Mouse (Mus musculus) hindbrain, postnatal 0 days (tissue): Measurements from ENCODE around the gene Doc2g. TPM values are rescaled to one million over a fixed set of nuclear protein-coding genes. Genes with fewer than 3 reads are reported as not detected.
"Not testable (repeated sequence)": the region's sequence is repeated elsewhere in the genome, so short reads cannot be mapped to it uniquely, and the experiment has no call there.

Source experiments
- ATAC-seq: fragments of 200-750 bp; cut with Nextera tagmentation; 2 replicates; pipeline ENCODE4 v1.8.0; 2017; ENCODE audit warnings: mild to moderate bottlenecking, moderate TSS enrichment, moderate library complexity
- DNase-seq: peaks from one replicate; pipeline ENCODE4 v3.0.0-alpha.2; 2015; ENCODE audit warnings: low spot score
- H3K27ac ChIP-seq: fragments of 300-500 bp; sonication (generic); 2 replicates; pipeline ENCODE4 v1.5.1; 2014; ENCODE audit warnings: mild to moderate bottlenecking
- H3K27me3 ChIP-seq: fragments of 300-500 bp; sonication (generic); 2 replicates; pipeline ENCODE4 v1.6.1; 2014; ENCODE audit warnings: low read length, mixed read lengths; ENCODE audit not compliant: insufficient read depth
- H3K36me3 ChIP-seq: fragments of 300-500 bp; sonication (generic); 2 replicates; pipeline ENCODE4 v1.6.1; 2014; ENCODE audit warnings: low read length, mixed read lengths; ENCODE audit not compliant: insufficient read depth
- H3K4me1 ChIP-seq: fragments of 300-500 bp; sonication (generic); 2 replicates; pipeline ENCODE4 v1.6.1; 2014; ENCODE audit warnings: antibody characterized with exemption, low read length, mixed read lengths; ENCODE audit not compliant: insufficient read depth
- H3K4me2 ChIP-seq: fragments of 300-500 bp; sonication (generic); 2 replicates; pipeline ENCODE4 v1.6.1; 2014; ENCODE audit warnings: low read depth, mild to moderate bottlenecking, low read length, moderate library complexity, mixed read lengths
- H3K4me3 ChIP-seq: fragments of 300-500 bp; sonication (generic); 2 replicates; pipeline ENCODE4 v1.5.1; 2014; ENCODE audit warnings: low read length
- H3K9ac ChIP-seq: fragments of 300-500 bp; sonication (generic); replicated peaks from 2 replicates; pipeline ENCODE4 v1.6.1; 2014; ENCODE audit warnings: mild to moderate bottlenecking, low read length, moderate library complexity, mixed read lengths
- H3K9me3 ChIP-seq: fragments of 300-500 bp; sonication (generic); 2 replicates; pipeline ENCODE4 v1.6.1; 2016; ENCODE audit warnings: low read length, mixed read lengths
- CTCF ChIP-seq: IDR thresholded peaks from 2 replicates; pipeline ENCODE4 v1.5.1; 2016; ENCODE audit warnings: antibody characterized with exemption, control low read depth, low read depth
- WGBS: fragments of 180-500 bp; shearing (Covaris S2); extraction: QIAGEN DNeasy Blood & Tissue Kit; methylation state at CpG from one replicate; pipeline ENCODE4 v1.1.7; 2014; 5-methylcytosine and 5-hydroxymethylcytosine counted together
- polyA plus RNA-seq: library from polyadenylated mRNA; unstranded; fragments of >200 nt; fragmentation: Nextera tagmentation; extraction: Ambion mirVana; gene quantifications from 2 replicates; pipeline ENCODE4 v1.2.1, GENCODE M21; 2015
- total RNA-seq: library from RNA; depleted of rRNA; stranded (reverse); fragments of >200 nt; gene quantifications from 2 replicates; pipeline ENCODE4 v1.2.3, GENCODE M21; 2014

Gene Doc2g
- total and polyA plus RNA-seq, 2 experiments from 2014 or later = 3.5 to 3.9 TPM

DNA sequence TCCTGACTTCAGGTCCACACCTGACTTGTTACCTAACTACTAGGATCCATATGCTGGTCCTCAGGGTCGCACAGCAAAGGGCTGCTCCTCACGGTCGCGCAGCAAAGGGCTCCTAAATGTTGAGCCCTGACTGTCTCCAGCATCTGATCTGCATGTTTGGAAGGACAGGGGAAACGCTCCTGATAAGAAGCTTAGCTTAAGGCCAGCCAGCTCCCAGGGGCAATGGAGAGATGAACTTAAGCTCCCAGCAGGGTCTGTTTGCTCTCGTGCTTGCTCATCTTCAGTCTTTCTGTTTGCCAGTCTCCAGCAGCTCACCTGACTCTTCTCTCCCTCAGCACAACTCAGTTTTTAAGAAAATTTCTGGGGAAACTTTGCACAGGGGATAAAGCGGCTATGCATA, 29.6 kb downstream of the Doc2g start:
- no peaks in the 10 kb centered on the region for H3K27me3 ChIP-seq
- H3K4me1 ChIP-seq = 0 out of 2 replicates have a peak, but pooled peaks cover 4% of the 10 kb centered on the region
- H3K9me3 ChIP-seq = no peaks in the 10 kb centered on the region
- no peak for ATAC-seq
- TF ChIP-seq CTCF = no peak
- H3K36me3 ChIP-seq = no peaks in the 10 kb centered on the region
- no peak for DNase-seq
- no peak overlapping the region for H3K9ac ChIP-seq
- 68% methylated on average over 7 of the region's 7 CpGs for WGBS
- no peak overlapping the region for H3K4me3 ChIP-seq
- H3K27ac ChIP-seq = no peak overlapping the region
- H3K4me2 ChIP-seq = no peak overlapping the region

GRCm38 (mm10) chr19:4033298-4033697, 30.2 kb downstream of the Doc2g start:
- no peak overlapping the region for H3K27ac ChIP-seq
- H3K4me3 ChIP-seq = no peak overlapping the region
- H3K36me3 ChIP-seq = no peaks in the 10 kb centered on the region
- no peak overlapping the region for H3K4me2 ChIP-seq
- no peak for TF ChIP-seq CTCF
- ATAC-seq (no peak), DNase-seq (no peak)
- H3K4me1 ChIP-seq = 0 out of 2 replicates have a peak, but pooled peaks cover 4% of the 10 kb centered on the region
- H3K9ac ChIP-seq = no peak overlapping the region
- H3K27me3 ChIP-seq = no peaks in the 10 kb centered on the region
- WGBS = 70% methylated on average over 3 of the region's 3 CpGs
- no peaks in the 10 kb centered on the region for H3K9me3 ChIP-seq

DNA sequence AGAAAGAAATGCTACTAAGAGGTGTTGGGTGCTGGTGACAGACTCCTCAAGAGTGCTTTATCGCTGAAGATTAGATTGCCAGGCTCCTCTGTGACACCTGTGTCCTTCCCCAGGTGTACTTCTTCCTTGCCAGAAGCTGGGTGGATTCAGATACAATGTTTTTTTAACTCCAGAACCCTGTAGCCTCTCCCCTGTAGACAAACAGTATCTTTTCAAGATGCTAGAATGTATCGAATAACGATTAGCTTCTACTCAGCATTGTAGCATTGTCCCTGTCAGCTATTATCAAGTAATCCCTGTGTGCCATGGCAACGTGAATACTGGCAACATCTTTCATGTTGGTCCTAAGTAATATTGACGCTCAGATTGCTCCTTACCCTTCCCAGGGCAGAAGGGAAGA, 30.6 kb downstream of the Doc2g start:
- DNase-seq (no peak), ATAC-seq (no peak)
- H3K4me3 ChIP-seq = no peak overlapping the region
- H3K27ac ChIP-seq = no peak overlapping the region
- no peak overlapping the region for H3K9ac ChIP-seq
- H3K4me1 ChIP-seq = 0 out of 2 replicates have a peak, but pooled peaks cover 4% of the 10 kb centered on the region
- H3K9me3 ChIP-seq = no peaks in the 10 kb centered on the region
- 59% methylated on average over 5 of the region's 5 CpGs for WGBS
- no peak for TF ChIP-seq CTCF
- no peaks in the 10 kb centered on the region for H3K36me3 ChIP-seq
- no peak overlapping the region for H3K4me2 ChIP-seq
- no peaks in the 10 kb centered on the region for H3K27me3 ChIP-seq

- no peak overlapping the region for H3K4me3 ChIP-seq
- TF ChIP-seq CTCF = no peak
- WGBS = 67% methylated on average over 12 of the region's 12 CpGs
- ATAC-seq (0 out of 2 replicates have a peak, but pooled peaks have one; percentile 17), DNase-seq (no peak)
- peak overlapping the region; percentile 7; the same call in 1 of the 2 replicates for H3K27ac ChIP-seq
- H3K36me3 ChIP-seq = no peaks in the 10 kb centered on the region
- no peak overlapping the region for H3K9ac ChIP-seq
- H3K4me1 ChIP-seq = 0 out of 2 replicates have a peak, but pooled peaks cover 4% of the 10 kb centered on the region
- H3K27me3 ChIP-seq = no peaks in the 10 kb centered on the region
- no peaks in the 10 kb centered on the region for H3K9me3 ChIP-seq
- H3K4me2 ChIP-seq = peak overlapping the region; percentile 27; the same call in 1 of the 2 replicates
These were observed 33.4 kb downstream of the Doc2g start for GRCm38 (mm10) chr19:4036327-4037045.

DNA sequence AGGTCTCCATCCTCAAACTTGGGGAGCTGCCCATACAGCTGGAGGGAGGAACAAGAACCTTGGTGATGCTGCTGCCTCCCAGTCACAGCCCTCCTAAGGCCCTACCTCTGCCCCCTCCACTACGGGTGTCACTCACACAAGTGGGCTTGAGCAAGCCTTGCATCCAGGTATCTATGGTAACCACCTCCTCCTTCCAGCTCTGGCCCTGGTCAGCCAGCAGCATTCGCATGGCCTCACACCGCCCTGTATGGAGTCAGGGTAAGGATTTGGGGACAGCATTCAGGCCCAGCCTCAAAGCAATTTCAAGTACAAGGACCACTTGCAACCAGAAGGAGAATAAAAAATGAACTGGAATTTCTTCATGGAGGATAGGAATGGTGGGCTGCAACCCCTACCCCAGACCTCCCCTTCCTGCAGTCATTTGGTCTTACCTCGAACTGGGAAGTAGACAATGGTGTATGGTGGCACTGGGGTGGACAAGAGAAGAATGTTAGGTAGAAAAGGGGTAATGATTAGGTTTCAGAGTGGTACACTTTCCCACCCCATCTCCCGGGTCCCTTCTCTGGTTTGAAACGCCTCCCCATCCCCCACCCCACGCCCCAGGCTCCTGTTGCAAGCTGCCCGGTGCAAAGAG, 34.2 kb downstream of the Doc2g start:
- not testable (repeated sequence) for H3K9me3 ChIP-seq, H3K27me3 ChIP-seq, DNase-seq, H3K4me1 ChIP-seq, H3K36me3 ChIP-seq
- peak overlapping the region; percentile 71 for H3K4me2 ChIP-seq
- H3K4me3 ChIP-seq = peak overlapping the region; percentile 62
- peak overlapping the region; percentile 70 for H3K27ac ChIP-seq
- 19% methylated on average over 7 of the region's 8 CpGs for WGBS
- H3K9ac ChIP-seq = peak overlapping the region; percentile 69
- ATAC-seq = peak; percentile 65

GRCm38 (mm10) chr19:4037788-4038232, 34.7 kb downstream of the Doc2g start, which contains the start of gene Gstp1:
Gene Gstp1 (minus strand): TSS chr19:4037985.
- TF ChIP-seq CTCF = peak; percentile 47
- Histone ChIP-seq H3K36me3 (no peaks in the 10 kb centered on the region), H3K9me3 (no peaks in the 10 kb centered on the region), H3K4me1 (0 out of 2 replicates have a peak, but pooled peaks cover 4% of the 10 kb centered on the region), H3K4me2 (peak within 1 kb of the TSS; percentile 71), H3K4me3 (peak within 1 kb of the TSS; percentile 62), H3K27me3 (no peaks in the 10 kb centered on the region), H3K27ac (peak within 1 kb of the TSS; percentile 70), H3K9ac (peak within 1 kb of the TSS; percentile 69)
- ATAC-seq (peak; percentile 91), DNase-seq (peak; percentile 90)
- 0% methylated on average over 26 of the region's 26 CpGs for WGBS

GRCm38 (mm10) chr19:4040941-4041340, 37.8 kb downstream of the Doc2g start:
- not testable (repeated sequence) for H3K27me3 ChIP-seq, ATAC-seq, H3K4me2 ChIP-seq, H3K4me3 ChIP-seq, H3K4me1 ChIP-seq, H3K9ac ChIP-seq, H3K27ac ChIP-seq, H3K9me3 ChIP-seq, DNase-seq, H3K36me3 ChIP-seq
- 81% methylated on average over 5 of the region's 5 CpGs for WGBS

DNA sequence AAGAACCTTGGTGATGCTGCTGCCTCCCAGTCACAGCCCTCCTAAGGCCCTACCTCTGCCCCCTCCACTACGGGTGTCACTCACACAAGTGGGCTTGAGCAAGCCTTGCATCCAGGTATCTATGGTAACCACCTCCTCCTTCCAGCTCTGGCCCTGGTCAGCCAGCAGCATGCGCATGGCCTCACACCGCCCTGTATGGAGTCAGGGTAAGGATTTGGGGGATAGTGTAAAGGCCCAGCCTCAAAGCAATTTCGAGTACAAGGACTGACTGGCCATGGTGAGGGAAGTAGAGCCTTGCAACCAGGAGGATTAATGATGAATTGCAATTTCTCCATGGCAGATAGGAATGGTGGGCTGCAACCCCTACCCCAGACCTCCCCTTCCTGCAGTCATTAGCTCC, 38.4 kb downstream of the Doc2g start:
- not testable (repeated sequence) for H3K4me3 ChIP-seq, H3K9ac ChIP-seq, ATAC-seq, H3K27me3 ChIP-seq, DNase-seq, H3K9me3 ChIP-seq, H3K27ac ChIP-seq, H3K36me3 ChIP-seq, H3K4me2 ChIP-seq, H3K4me1 ChIP-seq
- 73% methylated on average over 3 of the region's 4 CpGs for WGBS
